Mouse (Mus musculus) midbrain, postnatal 0 days (tissue): ENCODE results near the gene Dock6. TPM values are rescaled to one million over a fixed set of nuclear protein-coding genes. Genes with fewer than 3 reads are reported as not detected.

Experiments
- ATAC-seq: fragments of 200-750 bp; cut with Nextera tagmentation; 2 replicates; pipeline ENCODE4 v1.8.0; 2017; ENCODE audit warnings: moderate number of reproducible peaks, mild to moderate bottlenecking, moderate TSS enrichment, moderate library complexity; ENCODE audit not compliant: low FRiP score
- DNase-seq: peaks from one replicate; pipeline ENCODE4 v3.0.0-alpha.2; 2015; ENCODE audit warnings: low spot score
- H3K27ac ChIP-seq: fragments of 300-500 bp; sonication (generic); 2 replicates; pipeline ENCODE4 v1.5.1; 2014; ENCODE audit warnings: low read depth, mild to moderate bottlenecking, low read length, mixed read lengths
- H3K27me3 ChIP-seq: fragments of 300-500 bp; sonication (generic); 2 replicates; pipeline ENCODE4 v1.6.1; 2014; ENCODE audit warnings: low read length, control low read depth, mixed read lengths; ENCODE audit not compliant: insufficient read depth
- H3K36me3 ChIP-seq: fragments of 300-500 bp; sonication (generic); 2 replicates; pipeline ENCODE4 v1.6.1; 2014; ENCODE audit warnings: low read length, control low read depth, mixed read lengths; ENCODE audit not compliant: insufficient read depth
- H3K4me1 ChIP-seq: fragments of 300-500 bp; sonication (generic); 2 replicates; pipeline ENCODE4 v1.6.1; 2014; ENCODE audit warnings: mild to moderate bottlenecking, control low read depth, antibody characterized with exemption, low read length, mixed read lengths; ENCODE audit not compliant: insufficient read depth
- H3K4me2 ChIP-seq: fragments of 300-500 bp; sonication (generic); 2 replicates; pipeline ENCODE4 v1.6.1; 2014; ENCODE audit warnings: low read depth, mild to moderate bottlenecking, low read length, mixed read lengths; ENCODE audit not compliant: poor library complexity, severe bottlenecking
- H3K4me3 ChIP-seq: fragments of 300-500 bp; sonication (generic); 2 replicates; pipeline ENCODE4 v1.5.1; 2014; ENCODE audit warnings: low read depth, mild to moderate bottlenecking, low read length, moderate library complexity
- H3K9ac ChIP-seq: fragments of 300-500 bp; sonication (generic); replicated peaks from 2 replicates; pipeline ENCODE4 v1.6.1; 2014; ENCODE audit warnings: mild to moderate bottlenecking, low read length, moderate library complexity, mixed read lengths; ENCODE audit not compliant: poor library complexity, severe bottlenecking
- H3K9me3 ChIP-seq: fragments of 300-500 bp; sonication (generic); 2 replicates; pipeline ENCODE4 v1.6.1; 2016; ENCODE audit warnings: low read length, control low read depth
- CTCF ChIP-seq: IDR thresholded peaks from 2 replicates; pipeline ENCODE4 v1.5.1; 2016; ENCODE audit warnings: antibody characterized with exemption, mild to moderate bottlenecking
- WGBS: fragments of 180-500 bp; shearing (Covaris S2); extraction: QIAGEN DNeasy Blood & Tissue Kit; methylation state at CpG from one replicate; pipeline ENCODE4 v1.1.7; 2014; 5-methylcytosine and 5-hydroxymethylcytosine counted together
- polyA plus RNA-seq: library from polyadenylated mRNA; unstranded; fragments of >200 nt; fragmentation: Nextera tagmentation; extraction: Ambion mirVana; gene quantifications from 2 replicates; pipeline ENCODE4 v1.2.1, GENCODE M21; 2015
- total RNA-seq: library from RNA; depleted of rRNA; stranded (reverse); fragments of >200 nt; gene quantifications from 2 replicates; pipeline ENCODE4 v1.2.3, GENCODE M21; 2014

Gene Dock6
- total and polyA plus RNA-seq, 2 experiments from 2014 or later, result 11.3 to 18.0 TPM

DNA sequence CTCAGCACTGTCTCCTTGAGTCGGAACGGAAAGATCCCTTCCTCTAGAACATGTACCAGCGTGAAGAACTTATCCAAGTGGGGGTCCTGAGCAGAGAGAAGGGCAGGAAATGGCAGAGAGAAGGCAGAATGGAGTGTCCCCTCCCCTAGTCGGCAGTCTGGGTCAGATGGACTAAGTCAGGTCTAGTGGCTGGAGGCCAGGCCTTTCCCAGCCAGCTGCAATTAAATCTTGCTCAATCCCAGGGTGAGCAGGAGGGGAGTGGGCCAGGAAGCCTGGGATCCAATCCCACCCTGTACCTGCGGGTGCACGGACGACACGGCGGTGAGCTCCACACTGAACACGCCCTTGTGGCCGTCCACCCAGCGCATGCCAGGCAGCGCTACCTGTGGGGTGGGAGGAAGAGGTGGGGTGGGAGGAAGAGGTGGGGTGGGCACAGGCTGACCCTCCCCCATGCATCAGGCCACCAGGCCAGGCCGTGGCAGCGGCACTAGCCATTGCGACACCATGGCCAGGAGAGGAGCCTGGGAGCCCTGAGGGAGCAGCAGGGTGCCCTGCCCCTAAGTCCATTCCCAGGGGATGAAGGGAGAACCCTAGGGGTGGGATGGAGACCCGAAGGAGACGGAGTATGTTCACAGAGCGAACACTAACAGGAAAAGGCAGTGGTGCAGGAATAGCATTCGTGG is 20.7 kb downstream of the Dock6 start:
- DNase-seq (no peak), ATAC-seq (no peak)
- Histone ChIP-seq H3K27me3 (no peaks in the 10 kb centered on the region), H3K9ac (no peak overlapping the region), H3K4me1 (no peaks in the 10 kb centered on the region), H3K9me3 (no peaks in the 10 kb centered on the region), H3K27ac (no peak overlapping the region), H3K4me2 (no peak overlapping the region), H3K4me3 (no peak overlapping the region), H3K36me3 (no peaks in the 10 kb centered on the region)
- 91% methylated on average over 20 of the region's 20 CpGs for WGBS
- TF ChIP-seq CTCF, result no peak

GRCm38 (mm10) chr9:21830936-21831335 is 21.5 kb downstream of the Dock6 start:
- no peak for TF ChIP-seq CTCF
- Histone ChIP-seq H3K4me2 (no peak overlapping the region), H3K27ac (no peak overlapping the region), H3K36me3 (no peaks in the 10 kb centered on the region), H3K4me1 (no peaks in the 10 kb centered on the region), H3K9me3 (no peaks in the 10 kb centered on the region), H3K9ac (no peak overlapping the region), H3K4me3 (no peak overlapping the region), H3K27me3 (no peaks in the 10 kb centered on the region)
- WGBS, result 86% methylated on average over 11 of the region's 11 CpGs
- DNase-seq, result no peak
- no peak for ATAC-seq

DNA sequence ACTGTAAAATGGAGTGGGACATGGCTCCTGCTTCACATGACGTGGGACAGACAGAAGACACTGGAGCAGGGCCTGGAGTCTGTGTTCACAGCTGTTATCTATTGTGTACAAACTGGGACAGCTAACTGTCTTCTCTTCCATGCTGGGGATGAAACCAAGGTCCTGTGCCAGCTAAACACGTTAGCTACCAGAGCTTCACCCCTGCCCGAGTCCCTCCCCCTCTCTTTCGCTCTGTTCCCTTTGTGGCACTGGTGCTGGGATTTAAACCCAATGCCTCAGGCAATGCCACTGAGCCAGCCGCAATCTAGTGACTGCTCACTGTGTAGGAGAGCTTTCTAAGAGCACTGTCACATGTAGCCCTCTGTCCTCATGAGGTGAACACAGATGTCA is 22.0 kb downstream of the Dock6 start:
- no peaks in the 10 kb centered on the region for H3K4me1 ChIP-seq
- no peak overlapping the region for H3K4me2 ChIP-seq
- no peak overlapping the region for H3K4me3 ChIP-seq
- H3K27ac ChIP-seq, result no peak overlapping the region
- H3K9me3 ChIP-seq, result no peaks in the 10 kb centered on the region
- 73% methylated on average over 5 of the region's 5 CpGs for WGBS
- H3K36me3 ChIP-seq, result no peaks in the 10 kb centered on the region
- no peaks in the 10 kb centered on the region for H3K27me3 ChIP-seq
- DNase-seq (no peak), ATAC-seq (no peak)
- no peak for TF ChIP-seq CTCF
- H3K9ac ChIP-seq, result no peak overlapping the region

DNA sequence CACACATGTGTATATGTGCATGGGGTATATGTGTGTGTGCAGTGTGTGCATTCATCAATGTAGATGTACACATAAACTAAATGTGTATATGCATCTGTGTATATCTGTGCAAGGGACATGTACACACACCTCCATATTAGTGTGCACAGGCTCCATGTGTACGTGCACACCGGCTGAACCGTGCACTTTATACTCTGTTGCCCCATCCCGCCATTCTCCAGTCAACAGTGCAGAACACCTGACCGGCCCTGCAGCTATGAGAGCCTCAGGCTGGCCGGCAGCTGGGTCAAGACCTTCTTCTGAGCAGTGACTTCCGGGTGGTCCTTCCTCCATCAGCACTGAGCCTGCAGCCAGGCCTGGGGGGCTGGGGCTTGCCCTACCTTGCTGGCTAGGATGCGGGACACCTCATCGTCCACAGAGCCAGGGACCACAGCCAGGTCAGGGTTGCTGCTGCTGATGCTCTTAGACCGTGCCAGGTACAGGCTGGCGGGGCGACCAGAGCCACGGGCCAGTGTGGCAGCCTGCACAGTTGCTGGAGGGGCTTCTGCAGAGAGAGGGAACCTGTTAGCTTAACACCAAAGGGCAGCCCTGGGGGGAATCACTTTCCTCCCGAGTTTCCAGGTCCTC is 22.5 kb downstream of the Dock6 start:
- no peaks in the 10 kb centered on the region for H3K36me3 ChIP-seq
- H3K4me1 ChIP-seq, result no peaks in the 10 kb centered on the region
- TF ChIP-seq CTCF, result no peak
- ATAC-seq, result no peak
- no peak for DNase-seq
- no peak overlapping the region for H3K9ac ChIP-seq
- no peak overlapping the region for H3K27ac ChIP-seq
- H3K9me3 ChIP-seq, result no peaks in the 10 kb centered on the region
- WGBS, result 88% methylated on average over 14 of the region's 14 CpGs
- H3K4me3 ChIP-seq, result no peak overlapping the region
- no peak overlapping the region for H3K4me2 ChIP-seq
- H3K27me3 ChIP-seq, result no peaks in the 10 kb centered on the region

GRCm38 (mm10) chr9:21824366-21824765 is 28.1 kb downstream of the Dock6 start:
- WGBS, result 65% methylated on average over 10 of the region's 10 CpGs

DNA sequence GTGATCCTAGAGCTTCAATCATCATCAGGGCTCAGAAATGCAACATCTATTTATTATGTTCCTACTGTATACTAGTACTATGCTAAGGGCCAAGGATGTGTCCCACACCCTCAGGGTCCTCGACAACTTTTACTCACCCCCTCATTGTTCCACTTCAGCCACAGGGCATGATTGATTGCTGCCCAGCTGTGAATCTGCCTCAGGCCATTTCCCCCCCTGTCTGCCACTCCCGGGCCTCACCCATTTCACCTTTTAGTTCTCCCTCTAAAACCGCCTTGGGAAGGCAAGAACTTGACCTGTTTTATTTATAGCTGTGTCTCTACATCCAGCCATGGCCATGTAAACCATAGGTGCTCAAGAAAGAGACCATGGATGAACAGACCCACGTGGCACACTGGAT is 28.5 kb downstream of the Dock6 start:
- H3K4me1 ChIP-seq, result no peaks in the 10 kb centered on the region
- H3K27me3 ChIP-seq, result no peaks in the 10 kb centered on the region
- no peaks in the 10 kb centered on the region for H3K36me3 ChIP-seq
- DNase-seq (no peak), ATAC-seq (no peak)
- WGBS, result 73% methylated on average over 4 of the region's 4 CpGs
- no peak overlapping the region for H3K4me2 ChIP-seq
- TF ChIP-seq CTCF, result no peak
- H3K9ac ChIP-seq, result no peak overlapping the region
- H3K27ac ChIP-seq, result no peak overlapping the region
- no peak overlapping the region for H3K4me3 ChIP-seq
- no peaks in the 10 kb centered on the region for H3K9me3 ChIP-seq

More at GRCm38 (mm10) chr9:21824366-21824765, 28.1 kb downstream of the Dock6 start:
- no peak for ATAC-seq
- no peak for TF ChIP-seq CTCF
- no peak overlapping the region for H3K4me3 ChIP-seq
- no peaks in the 10 kb centered on the region for H3K9me3 ChIP-seq
- no peak overlapping the region for H3K9ac ChIP-seq
- H3K4me1 ChIP-seq, result no peaks in the 10 kb centered on the region
- H3K4me2 ChIP-seq, result no peak overlapping the region
- no peaks in the 10 kb centered on the region for H3K27me3 ChIP-seq
- no peaks in the 10 kb centered on the region for H3K36me3 ChIP-seq
- no peak overlapping the region for H3K27ac ChIP-seq
- no peak for DNase-seq
